Mouse (Mus musculus) midbrain, embryonic 10.5 days (tissue): ENCODE data around the gene Dip2b. TPM values are rescaled to one million over a fixed set of nuclear protein-coding genes. Genes with fewer than 3 reads are reported as not detected.
A peak's percentile ranks its signal among the peaks of the same experiment; 100 is the strongest.

Experiments
- DNase-seq: peaks from one replicate; pipeline ENCODE4 v3.0.0-alpha.2; 2017; ENCODE audit warnings: low spot score
- H3K27ac ChIP-seq: fragments of 300-500 bp; sonication (generic); replicated peaks from 2 replicates; pipeline ENCODE4 v1.5.1; 2016; ENCODE audit warnings: mild to moderate bottlenecking
- H3K27me3 ChIP-seq: fragments of 300-500 bp; sonication (generic); 2 replicates; pipeline ENCODE4 v1.6.1; 2016; ENCODE audit warnings: low read depth, mild to moderate bottlenecking; ENCODE audit not compliant: poor library complexity, severe bottlenecking
- H3K36me3 ChIP-seq: fragments of 300-500 bp; sonication (generic); 2 replicates; pipeline ENCODE4 v1.6.1; 2016; ENCODE audit warnings: mild to moderate bottlenecking, moderate library complexity
- H3K4me1 ChIP-seq: fragments of 300-500 bp; sonication (generic); 2 replicates; pipeline ENCODE4 v1.6.1; 2016
- H3K4me3 ChIP-seq: fragments of 300-500 bp; sonication (generic); 2 replicates; pipeline ENCODE4 v1.5.1; 2016; ENCODE audit warnings: mild to moderate bottlenecking, moderate library complexity
- H3K9me3 ChIP-seq: fragments of 300-500 bp; sonication (generic); replicated peaks from 2 replicates; pipeline ENCODE4 v1.6.1; 2016; ENCODE audit warnings: mild to moderate bottlenecking
- WGBS: fragments of 180-500 bp; shearing (Covaris S2); methylation state at CpG from one replicate; pipeline ENCODE4 v1.1.7; 2016; 5-methylcytosine and 5-hydroxymethylcytosine counted together
- polyA plus RNA-seq: library from polyadenylated mRNA; unstranded; fragments of >200 nt; fragmentation: Nextera tagmentation; extraction: Ambion mirVana; gene quantifications from 2 replicates; pipeline ENCODE4 v1.2.1, GENCODE M21; 2016

Gene Dip2b
- polyA plus RNA-seq, 1 experiment from 2014 or later = 16.4 TPM

GRCm38 (mm10) chr15:100201806-100202205 is 163.3 kb downstream of the Dip2b start:
- H3K27me3 ChIP-seq = no peaks in the 10 kb centered on the region
- H3K27ac ChIP-seq = no peak overlapping the region
- no peaks in the 10 kb centered on the region for H3K4me1 ChIP-seq
- 90% methylated on average over 3 of the region's 3 CpGs for WGBS
- H3K9me3 ChIP-seq = no peaks in the 10 kb centered on the region
- H3K36me3 ChIP-seq = peaks cover 96% of the 10 kb centered on the region
- DNase-seq = no peak
- H3K4me3 ChIP-seq = no peak overlapping the region

GRCm38 (mm10) chr15:100202431-100203015 is 164.1 kb downstream of the Dip2b start:
- H3K4me1 ChIP-seq = no peaks in the 10 kb centered on the region
- DNase-seq = no peak
- no peak overlapping the region for H3K27ac ChIP-seq
- no peaks in the 10 kb centered on the region for H3K9me3 ChIP-seq
- 91% methylated on average over 4 of the region's 4 CpGs for WGBS
- peaks cover 96% of the 10 kb centered on the region for H3K36me3 ChIP-seq
- no peaks in the 10 kb centered on the region for H3K27me3 ChIP-seq
- no peak overlapping the region for H3K4me3 ChIP-seq

GRCm38 (mm10) chr15:100204574-100204973 is 166.1 kb downstream of the Dip2b start:
- H3K27me3 ChIP-seq = no peaks in the 10 kb centered on the region
- H3K36me3 ChIP-seq = peaks cover 95% of the 10 kb centered on the region

GRCm38 (mm10) chr15:100210013-100210412 is 171.5 kb downstream of the Dip2b start:
- WGBS = 95% methylated on average over 3 of the region's 3 CpGs
- no peak for DNase-seq
- no peaks in the 10 kb centered on the region for H3K4me1 ChIP-seq
- no peak overlapping the region for H3K4me3 ChIP-seq
- no peaks in the 10 kb centered on the region for H3K27me3 ChIP-seq
- no peaks in the 10 kb centered on the region for H3K9me3 ChIP-seq
- peaks cover 98% of the 10 kb centered on the region for H3K36me3 ChIP-seq
- no peak overlapping the region for H3K27ac ChIP-seq

More at GRCm38 (mm10) chr15:100204574-100204973, 166.1 kb downstream of the Dip2b start:
- no peak for DNase-seq
- WGBS = 97% methylated on average over 1 of the region's 1 CpGs
- Histone ChIP-seq H3K4me3 (no peak overlapping the region), H3K27ac (no peak overlapping the region), H3K9me3 (no peaks in the 10 kb centered on the region), H3K4me1 (no peaks in the 10 kb centered on the region)

GRCm38 (mm10) chr15:100213339-100213738 is 174.9 kb downstream of the Dip2b start:
- DNase-seq = no peak
- no peak overlapping the region for H3K27ac ChIP-seq
- 91% methylated on average over 2 of the region's 2 CpGs for WGBS
- H3K36me3 ChIP-seq = peaks cover 96% of the 10 kb centered on the region
- no peak overlapping the region for H3K4me3 ChIP-seq
- no peaks in the 10 kb centered on the region for H3K4me1 ChIP-seq
- H3K27me3 ChIP-seq = no peaks in the 10 kb centered on the region
- H3K9me3 ChIP-seq = no peaks in the 10 kb centered on the region

- 93% methylated on average over 11 of the region's 11 CpGs for WGBS
- H3K4me1 ChIP-seq = no peaks in the 10 kb centered on the region
- no peak overlapping the region for H3K4me3 ChIP-seq
- peaks cover 81% of the 10 kb centered on the region for H3K36me3 ChIP-seq
- H3K27ac ChIP-seq = no peak overlapping the region
- no peak for DNase-seq
- H3K27me3 ChIP-seq = no peaks in the 10 kb centered on the region
- H3K9me3 ChIP-seq = no peaks in the 10 kb centered on the region
These were observed 176.6 kb downstream of the Dip2b start for GRCm38 (mm10) chr15:100215092-100215491.

- no peak overlapping the region for H3K4me3 ChIP-seq
- no peak overlapping the region for H3K27ac ChIP-seq
- WGBS = 93% methylated on average over 9 of the region's 9 CpGs
- no peak for DNase-seq
- no peaks in the 10 kb centered on the region for H3K9me3 ChIP-seq
- H3K27me3 ChIP-seq = no peaks in the 10 kb centered on the region
- H3K4me1 ChIP-seq = no peaks in the 10 kb centered on the region
- H3K36me3 ChIP-seq = peaks cover 72% of the 10 kb centered on the region
These were observed 177.7 kb downstream of the Dip2b start for GRCm38 (mm10) chr15:100216173-100216572.

GRCm38 (mm10) chr15:100218018-100218417 is 179.6 kb downstream of the Dip2b start:
- 94% methylated on average over 3 of the region's 3 CpGs for WGBS
- H3K36me3 ChIP-seq = peaks cover 62% of the 10 kb centered on the region
- H3K27ac ChIP-seq = no peak overlapping the region
- peaks cover 12% of the 10 kb centered on the region for H3K9me3 ChIP-seq
- H3K4me1 ChIP-seq = no peaks in the 10 kb centered on the region
- no peaks in the 10 kb centered on the region for H3K27me3 ChIP-seq
- no peak overlapping the region for H3K4me3 ChIP-seq
- no peak for DNase-seq

GRCm38 (mm10) chr15:100219396-100219795 is 180.9 kb downstream of the Dip2b start:
- no peaks in the 10 kb centered on the region for H3K4me1 ChIP-seq
- no peak overlapping the region for H3K4me3 ChIP-seq
- H3K27me3 ChIP-seq = no peaks in the 10 kb centered on the region
- peaks cover 20% of the 10 kb centered on the region for H3K9me3 ChIP-seq
- H3K36me3 ChIP-seq = peaks cover 60% of the 10 kb centered on the region
- 79% methylated on average over 1 of the region's 1 CpGs for WGBS
- H3K27ac ChIP-seq = no peak overlapping the region
- DNase-seq = no peak

- Histone ChIP-seq H3K27ac (no peak overlapping the region), H3K4me1 (no peaks in the 10 kb centered on the region), H3K36me3 (peaks cover 60% of the 10 kb centered on the region), H3K9me3 (peaks cover 20% of the 10 kb centered on the region), H3K4me3 (no peak overlapping the region), H3K27me3 (no peaks in the 10 kb centered on the region)
- WGBS = 93% methylated on average over 7 of the region's 7 CpGs
- DNase-seq = no peak
These were observed 182.5 kb downstream of the Dip2b start for GRCm38 (mm10) chr15:100220916-100221315.

GRCm38 (mm10) chr15:100225381-100225780 is 186.9 kb downstream of the Dip2b start:
- Histone ChIP-seq H3K36me3 (peaks cover 39% of the 10 kb centered on the region), H3K4me1 (peaks cover 23% of the 10 kb centered on the region), H3K27me3 (no peaks in the 10 kb centered on the region), H3K9me3 (peaks cover 20% of the 10 kb centered on the region), H3K27ac (no peak overlapping the region), H3K4me3 (no peak overlapping the region)
- 90% methylated on average over 4 of the region's 4 CpGs for WGBS
- DNase-seq = no peak

GRCm38 (mm10) chr15:100225891-100226290 is 187.4 kb downstream of the Dip2b start:
- Histone ChIP-seq H3K4me3 (no peak overlapping the region), H3K27ac (no peak overlapping the region), H3K27me3 (no peaks in the 10 kb centered on the region), H3K9me3 (peaks cover 20% of the 10 kb centered on the region), H3K4me1 (peaks cover 23% of the 10 kb centered on the region), H3K36me3 (peaks cover 39% of the 10 kb centered on the region)
- 94% methylated on average over 1 of the region's 1 CpGs for WGBS
- no peak for DNase-seq

- 11% methylated on average over 17 of the region's 17 CpGs for WGBS
- peak overlapping the region; percentile 88 for H3K4me3 ChIP-seq
- peaks cover 23% of the 10 kb centered on the region for H3K4me1 ChIP-seq
- peak; percentile 19 for DNase-seq
- H3K9me3 ChIP-seq = peaks cover 16% of the 10 kb centered on the region
- H3K27me3 ChIP-seq = no peaks in the 10 kb centered on the region
- H3K36me3 ChIP-seq = peaks cover 41% of the 10 kb centered on the region
- H3K27ac ChIP-seq = peak overlapping the region; percentile 100
These were observed 188.7 kb downstream of the Dip2b start for GRCm38 (mm10) chr15:100227031-100227662.
